Mouse (Mus musculus) hindbrain, embryonic 16.5 days (tissue): ENCODE measurements around the gene Pik3r2. TPM values are rescaled to one million over a fixed set of nuclear protein-coding genes. Genes with fewer than 3 reads are reported as not detected.
"Not testable (repeated sequence)": the region's sequence is repeated elsewhere in the genome, so short reads cannot be mapped to it uniquely, and the experiment has no call there.

ENCODE experiments used
- ATAC-seq: fragments of 200-750 bp; cut with Nextera tagmentation; 2 replicates; pipeline ENCODE4 v1.8.0; 2017; ENCODE audit warnings: moderate TSS enrichment, moderate library complexity
- H3K27ac ChIP-seq: fragments of 300-500 bp; sonication (generic); 2 replicates; pipeline ENCODE4 v1.5.1; 2014; ENCODE audit warnings: low read depth, mild to moderate bottlenecking, control low read depth, low read length, moderate library complexity
- H3K27me3 ChIP-seq: fragments of 300-500 bp; sonication (generic); replicated peaks from 2 replicates; pipeline ENCODE4 v1.6.1; 2014; ENCODE audit warnings: low read length; ENCODE audit not compliant: control insufficient read depth, insufficient read depth
- H3K36me3 ChIP-seq: fragments of 300-500 bp; sonication (generic); 2 replicates; pipeline ENCODE4 v1.6.1; 2014; ENCODE audit warnings: mild to moderate bottlenecking, low read length, moderate library complexity, mixed read lengths; ENCODE audit not compliant: control insufficient read depth, insufficient read depth
- H3K4me1 ChIP-seq: fragments of 300-500 bp; sonication (generic); 2 replicates; pipeline ENCODE4 v1.6.1; 2014; ENCODE audit warnings: low read depth, low read length; ENCODE audit not compliant: control insufficient read depth, insufficient read depth
- H3K4me2 ChIP-seq: fragments of 300-500 bp; sonication (generic); 2 replicates; pipeline ENCODE4 v1.6.1; 2014; ENCODE audit warnings: mild to moderate bottlenecking, low read length, control low read depth, moderate library complexity
- H3K4me3 ChIP-seq: fragments of 300-500 bp; sonication (generic); 2 replicates; pipeline ENCODE4 v1.5.1; 2014; ENCODE audit warnings: mild to moderate bottlenecking, low read length, control low read depth, moderate library complexity
- H3K9ac ChIP-seq: fragments of 300-500 bp; sonication (generic); 2 replicates; pipeline ENCODE4 v1.6.1; 2014; ENCODE audit warnings: low read depth, mild to moderate bottlenecking, control low read depth, low read length, moderate library complexity
- H3K9me3 ChIP-seq: fragments of 300-500 bp; sonication (generic); 2 replicates; pipeline ENCODE4 v1.6.1; 2014; ENCODE audit warnings: mild to moderate bottlenecking, low read length, moderate library complexity; ENCODE audit not compliant: control insufficient read depth
- WGBS: fragments of 180-500 bp; shearing (Covaris S2); extraction: QIAGEN DNeasy Blood & Tissue Kit; methylation state at CpG from one replicate; pipeline ENCODE4 v1.1.7; 2014; 5-methylcytosine and 5-hydroxymethylcytosine counted together
- polyA plus RNA-seq: library from polyadenylated mRNA; unstranded; fragments of >200 nt; fragmentation: Nextera tagmentation; extraction: Ambion mirVana; gene quantifications from 2 replicates; pipeline ENCODE4 v1.2.1, GENCODE M21; 2015

Gene Pik3r2
- 115 and 118 TPM in 2 replicates for polyA plus RNA-seq

- WGBS = under 1% methylated on average over 91 of the region's 94 CpGs
These were observed at the start of gene Pik3r2 for GRCm38 (mm10) chr8:70776496-70777444. Gene Pik3r2, minus strand, starts transcription at chr8:70776713.

GRCm38 (mm10) chr8:70825816-70826215 lies 49.3 kb upstream of the Pik3r2 start:
- Histone ChIP-seq H3K36me3 (no peaks in the 10 kb centered on the region), H3K9ac (no peak overlapping the region), H3K27ac (no peak overlapping the region), H3K27me3 (peaks cover 6% of the 10 kb centered on the region), H3K9me3 (peaks cover 2% of the 10 kb centered on the region), H3K4me1 (no peaks in the 10 kb centered on the region), H3K4me3 (no peak overlapping the region), H3K4me2 (no peak overlapping the region)
- no peak for ATAC-seq
- WGBS = 78% methylated on average over 8 of the region's 8 CpGs

More at GRCm38 (mm10) chr8:70776496-70777444, at the start of gene Pik3r2:
- peaks cover 45% of the 10 kb centered on the region for H3K4me1 ChIP-seq
- no peaks in the 10 kb centered on the region for H3K27me3 ChIP-seq
- peak within 1 kb of the TSS; percentile 89 for H3K9ac ChIP-seq
- peak within 1 kb of the TSS; percentile 91 for H3K4me2 ChIP-seq
- H3K4me3 ChIP-seq = peak within 1 kb of the TSS; percentile 68
- peaks cover 36% of the 10 kb centered on the region for H3K36me3 ChIP-seq
- ATAC-seq = peak; percentile 94
- peak within 1 kb of the TSS; percentile 96 for H3K27ac ChIP-seq
- no peaks in the 10 kb centered on the region for H3K9me3 ChIP-seq

GRCm38 (mm10) chr8:70823802-70824201 lies 47.3 kb upstream of the Pik3r2 start:
- Histone ChIP-seq H3K36me3 (no peaks in the 10 kb centered on the region), H3K27me3 (peaks cover 12% of the 10 kb centered on the region), H3K4me2 (no peak overlapping the region), H3K4me3 (no peak overlapping the region), H3K4me1 (no peaks in the 10 kb centered on the region), H3K27ac (no peak overlapping the region), H3K9me3 (peaks cover 5% of the 10 kb centered on the region), H3K9ac (no peak overlapping the region)
- ATAC-seq = no peak
- WGBS = 90% methylated on average over 7 of the region's 7 CpGs

- not testable (repeated sequence) for H3K27ac ChIP-seq
These were observed 46.1 kb upstream of the Pik3r2 start for GRCm38 (mm10) chr8:70822594-70822993.

DNA sequence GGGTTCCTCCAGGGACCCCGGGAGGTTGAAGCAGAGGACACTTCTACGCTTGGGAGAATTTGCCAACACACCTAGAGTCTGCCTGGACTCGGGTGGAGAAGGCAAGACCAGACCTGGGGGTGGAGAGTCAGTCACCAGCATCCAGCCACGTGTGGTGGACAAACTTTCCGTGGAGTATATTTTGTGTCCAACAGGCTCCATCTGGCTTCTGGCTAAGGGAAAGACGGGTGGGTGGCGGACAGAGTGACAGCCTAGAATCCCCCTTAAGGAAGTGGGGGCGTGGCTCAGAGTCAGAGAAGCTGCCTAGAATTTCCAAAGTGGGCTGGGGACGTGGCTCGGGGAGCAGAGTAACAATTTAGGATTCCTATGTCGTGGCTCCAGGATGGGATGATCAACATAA lies 45.5 kb upstream of the Pik3r2 start:
- no peak overlapping the region for H3K4me2 ChIP-seq
- WGBS = 47% methylated on average over 11 of the region's 11 CpGs
- peaks cover 2% of the 10 kb centered on the region; the same call in 1 of the 2 replicates for H3K4me1 ChIP-seq
- H3K27ac ChIP-seq = no peak overlapping the region
- ATAC-seq = no peak
- no peaks in the 10 kb centered on the region for H3K36me3 ChIP-seq
- no peak overlapping the region for H3K9ac ChIP-seq
- H3K9me3 ChIP-seq = peaks cover 8% of the 10 kb centered on the region
- no peak overlapping the region for H3K4me3 ChIP-seq
- H3K27me3 ChIP-seq = peaks cover 14% of the 10 kb centered on the region

More at GRCm38 (mm10) chr8:70822594-70822993, 46.1 kb upstream of the Pik3r2 start:
- WGBS = 78% methylated on average over 3 of the region's 3 CpGs
- not testable (repeated sequence) for H3K9ac ChIP-seq, H3K4me1 ChIP-seq, H3K9me3 ChIP-seq, ATAC-seq, H3K36me3 ChIP-seq, H3K4me3 ChIP-seq, H3K4me2 ChIP-seq
- peaks cover 12% of the 10 kb centered on the region for H3K27me3 ChIP-seq

DNA sequence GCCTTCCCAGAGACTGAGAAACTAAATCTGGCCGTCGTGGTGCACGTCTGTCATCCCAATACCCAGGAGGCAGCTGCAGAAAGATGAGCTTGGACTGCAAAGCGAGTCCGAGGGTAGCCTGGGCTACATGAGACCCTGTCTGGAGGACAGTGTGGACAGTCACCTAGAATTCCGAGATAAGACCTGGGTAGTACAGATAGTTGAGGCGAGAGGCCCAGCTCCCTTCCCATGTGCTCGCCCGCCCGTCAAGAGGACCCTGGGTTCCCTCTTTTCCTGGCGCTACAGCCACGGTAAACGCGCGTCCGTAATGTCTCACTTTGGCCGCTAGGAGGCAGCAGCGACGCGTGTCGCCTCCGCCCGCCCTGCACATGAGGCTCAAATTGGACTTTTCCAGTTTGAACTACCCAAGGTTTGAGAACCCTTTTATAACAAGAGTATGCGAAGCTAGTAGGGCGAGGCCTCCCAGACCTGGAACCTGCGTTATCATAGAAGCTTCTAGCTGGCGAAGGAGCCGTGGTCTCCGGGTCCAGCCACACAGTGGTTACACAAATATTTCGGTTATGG lies 45.0 kb upstream of the Pik3r2 start:
- peaks cover 20% of the 10 kb centered on the region for H3K27me3 ChIP-seq
- peaks cover 7% of the 10 kb centered on the region for H3K9me3 ChIP-seq
- H3K36me3 ChIP-seq = no peaks in the 10 kb centered on the region
- ATAC-seq = peak; percentile 54
- H3K4me3 ChIP-seq = no peak overlapping the region
- H3K27ac ChIP-seq = no peak overlapping the region
- peaks cover 2% of the 10 kb centered on the region; the same call in 1 of the 2 replicates for H3K4me1 ChIP-seq
- no peak overlapping the region for H3K9ac ChIP-seq
- no peak overlapping the region for H3K4me2 ChIP-seq
- WGBS = 18% methylated on average over 29 of the region's 30 CpGs

DNA sequence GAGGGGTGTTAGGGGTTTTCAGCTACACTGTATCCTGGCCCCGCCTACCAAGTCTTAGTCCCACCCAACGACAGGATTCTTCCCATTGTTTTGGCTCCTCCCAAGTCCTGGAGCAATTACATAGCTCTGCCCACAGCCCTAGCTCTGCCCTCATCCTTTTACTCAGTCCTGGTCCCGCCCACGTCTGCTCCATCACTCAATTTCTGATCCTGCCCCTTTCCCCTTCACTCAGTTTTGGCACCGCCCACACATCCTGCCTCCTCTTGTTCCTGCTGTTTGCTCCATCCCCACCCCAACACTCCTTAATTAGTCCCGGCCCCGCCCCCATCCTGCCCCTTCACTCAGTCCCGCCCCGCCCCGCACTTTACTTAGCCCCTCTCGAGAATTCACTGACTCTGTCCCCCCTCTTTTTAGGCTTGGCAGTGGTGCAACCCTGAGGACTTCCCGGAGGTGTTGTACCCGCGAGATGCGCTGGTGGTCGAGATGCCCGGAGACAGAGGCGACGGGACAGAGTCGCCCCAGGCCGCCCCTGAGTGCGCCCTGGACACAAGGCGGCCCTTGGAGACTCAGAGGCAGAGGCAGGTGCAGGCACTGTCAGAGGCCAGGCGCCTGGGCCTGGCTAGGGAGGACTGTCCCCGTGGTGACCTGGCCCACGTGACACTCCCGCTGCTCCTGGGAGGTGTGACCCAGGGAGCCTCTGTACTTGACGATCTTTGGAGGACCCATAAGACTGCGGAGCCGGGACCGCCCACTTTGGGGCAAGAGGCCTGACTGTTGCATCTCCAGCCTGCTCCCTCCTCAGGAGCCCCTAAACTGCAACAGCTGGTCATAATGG lies 43.8 kb upstream of the Pik3r2 start:
- no peak overlapping the region for H3K27ac ChIP-seq
- ATAC-seq = peak; percentile 48
- H3K4me1 ChIP-seq = peaks cover 2% of the 10 kb centered on the region; the same call in 1 of the 2 replicates
- H3K4me3 ChIP-seq = no peak overlapping the region
- H3K27me3 ChIP-seq = peaks cover 20% of the 10 kb centered on the region
- no peak overlapping the region for H3K4me2 ChIP-seq
- H3K36me3 ChIP-seq = no peaks in the 10 kb centered on the region
- 5% methylated on average over 31 of the region's 31 CpGs for WGBS
- no peak overlapping the region for H3K9ac ChIP-seq
- H3K9me3 ChIP-seq = peaks cover 7% of the 10 kb centered on the region

GRCm38 (mm10) chr8:70816679-70817078 lies 40.2 kb upstream of the Pik3r2 start:
- Histone ChIP-seq H3K9me3 (peaks cover 7% of the 10 kb centered on the region), H3K9ac (no peak overlapping the region), H3K27ac (no peak overlapping the region), H3K4me2 (peak overlapping the region; percentile 38), H3K4me3 (peak overlapping the region; percentile 24), H3K27me3 (peaks cover 31% of the 10 kb centered on the region), H3K36me3 (no peaks in the 10 kb centered on the region), H3K4me1 (peaks cover 2% of the 10 kb centered on the region; the same call in 1 of the 2 replicates)
- peak; percentile 46; the same call in 1 of the 2 replicates for ATAC-seq
- WGBS = 8% methylated on average over 27 of the region's 30 CpGs
